Mouse (Mus musculus): Measurements from ENCODE around the gene Gm21981. TPM values are rescaled to one million over a fixed set of nuclear protein-coding genes. Genes with fewer than 3 reads are reported as not detected.
"Not testable (repeated sequence)": the region's sequence is repeated elsewhere in the genome, so short reads cannot be mapped to it uniquely, and the experiment has no call there.

Gene Gm21981
- polyA plus RNA-seq, 1 experiment from 2014 or later: 0.60 TPM

DNA sequence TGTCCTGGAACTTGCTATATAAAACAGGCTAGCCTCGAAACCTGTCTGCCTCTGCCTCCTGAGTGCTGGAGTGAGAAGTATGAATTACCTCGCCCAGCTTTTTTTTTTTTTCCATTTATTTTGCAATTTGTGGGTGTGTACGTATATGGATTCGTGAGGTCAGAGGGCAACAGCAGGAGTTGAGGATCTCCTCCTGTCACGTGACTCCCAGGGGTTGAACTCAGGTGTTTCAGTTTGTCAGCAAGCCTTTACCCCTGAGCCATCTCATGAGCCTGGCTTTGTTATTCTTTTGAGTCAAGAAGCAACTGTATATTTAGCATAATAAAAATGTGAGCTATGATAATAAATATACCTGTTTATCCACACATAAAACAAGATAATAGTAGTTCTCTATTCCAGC is 38.6 kb downstream of the Gm21981 start:
- 84% methylated on average over 5 of the region's 5 CpGs for WGBS
- no peak for ATAC-seq
- H3K9me3 ChIP-seq (ENCODE audit: control insufficient read depth, low read length): no peaks in the 10 kb centered on the region

DNA sequence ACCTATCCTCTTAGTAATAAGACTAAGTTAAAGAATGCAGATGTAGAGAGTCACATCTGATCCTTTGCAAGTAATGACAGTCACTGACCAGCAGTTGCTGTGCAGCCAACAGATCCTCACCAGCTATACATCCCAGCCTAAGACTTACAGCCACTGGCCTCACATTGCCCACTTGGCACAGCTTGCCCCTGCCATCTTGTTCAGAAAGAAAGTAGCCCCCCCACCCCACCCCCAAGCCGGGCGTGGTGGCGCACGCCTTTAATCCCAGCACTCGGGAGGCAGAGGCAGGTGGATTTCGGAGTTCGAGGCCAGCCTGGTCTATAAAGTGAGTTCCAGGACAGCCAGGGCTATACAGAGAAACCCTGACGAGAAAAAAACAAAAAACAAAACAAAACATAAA is 39.9 kb downstream of the Gm21981 start:
- H3K9me3 ChIP-seq (ENCODE audit: control insufficient read depth, low read length); H3K9ac ChIP-seq (replicated peaks; ENCODE audit: low read depth, low read length); ATAC-seq; H3K4me1 ChIP-seq (replicated peaks; ENCODE audit: control insufficient read depth, insufficient read depth, low read length); H3K36me3 ChIP-seq (ENCODE audit: control insufficient read depth, insufficient read depth); H3K27ac ChIP-seq (ENCODE audit: low read length); H3K4me3 ChIP-seq (replicated peaks; ENCODE audit: low read length); H3K27me3 ChIP-seq (replicated peaks; ENCODE audit: control insufficient read depth, insufficient read depth, low read length); H3K4me2 ChIP-seq (ENCODE audit: low read length): not testable (repeated sequence)
- WGBS: 91% methylated on average over 8 of the region's 8 CpGs

More for the DNA sequence above, 38.6 kb downstream of the Gm21981 start:
- Histone ChIP-seq H3K4me1 (replicated peaks; ENCODE audit: control insufficient read depth, insufficient read depth, low read length) (no peaks in the 10 kb centered on the region), H3K4me3 (replicated peaks; ENCODE audit: low read length) (no peak overlapping the region), H3K4me2 (ENCODE audit: low read length) (no peak overlapping the region), H3K36me3 (ENCODE audit: control insufficient read depth, insufficient read depth) (no peaks in the 10 kb centered on the region), H3K9ac (replicated peaks; ENCODE audit: low read depth, low read length) (no peak overlapping the region), H3K27me3 (replicated peaks; ENCODE audit: control insufficient read depth, insufficient read depth, low read length) (no peaks in the 10 kb centered on the region), H3K27ac (ENCODE audit: low read length) (no peak overlapping the region)

DNA sequence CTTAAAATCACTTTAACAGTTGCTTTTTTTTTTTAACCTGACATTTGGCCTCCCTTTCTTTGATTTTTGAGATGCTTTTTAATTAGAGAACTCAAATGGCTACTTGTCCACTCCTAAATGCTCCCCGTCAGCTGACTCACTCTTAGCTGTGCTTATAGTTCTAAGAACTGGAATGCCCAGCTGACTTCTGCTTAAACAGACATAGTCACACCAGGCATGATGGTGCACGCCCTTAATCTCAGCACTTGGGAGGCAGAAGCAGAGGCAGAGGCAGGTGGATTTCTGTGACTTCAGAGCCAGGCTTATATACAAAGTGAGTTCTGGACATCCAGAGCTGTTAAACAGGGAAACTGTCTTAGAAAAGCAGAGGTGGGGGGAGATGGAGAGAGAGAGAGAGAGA is 42.3 kb downstream of the Gm21981 start:
- H3K4me1 ChIP-seq (replicated peaks; ENCODE audit: control insufficient read depth, insufficient read depth, low read length): no peaks in the 10 kb centered on the region
- ATAC-seq: no peak
- H3K9me3 ChIP-seq (ENCODE audit: control insufficient read depth, low read length): no peaks in the 10 kb centered on the region
- H3K27ac ChIP-seq (ENCODE audit: low read length): no peak overlapping the region
- H3K4me3 ChIP-seq (replicated peaks; ENCODE audit: low read length): no peak overlapping the region
- no peaks in the 10 kb centered on the region for H3K27me3 ChIP-seq (replicated peaks; ENCODE audit: control insufficient read depth, insufficient read depth, low read length)
- WGBS: 79% methylated on average over 2 of the region's 2 CpGs
- peaks cover 6% of the 10 kb centered on the region for H3K36me3 ChIP-seq (ENCODE audit: control insufficient read depth, insufficient read depth)
- no peak overlapping the region for H3K9ac ChIP-seq (replicated peaks; ENCODE audit: low read depth, low read length)
- no peak overlapping the region for H3K4me2 ChIP-seq (ENCODE audit: low read length)

DNA sequence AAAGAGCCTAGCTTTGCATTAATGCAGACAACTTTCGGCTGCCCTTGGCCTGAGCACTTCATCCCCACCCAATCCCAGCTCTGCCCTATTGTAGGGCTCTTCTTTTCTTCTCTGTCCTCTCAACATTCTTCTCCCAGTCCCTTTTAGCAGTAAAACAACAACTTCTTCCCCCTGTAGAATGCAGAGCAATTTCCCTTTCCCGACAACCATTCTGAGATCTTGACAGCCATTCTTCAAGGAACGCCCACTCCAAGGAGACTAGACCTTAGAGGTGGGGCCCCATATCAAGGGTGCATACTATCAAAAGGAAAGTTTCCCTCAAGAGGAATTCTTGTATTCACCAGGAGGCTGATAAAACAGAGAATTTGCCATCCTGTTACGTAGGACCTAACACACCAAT is 45.3 kb downstream of the Gm21981 start:
- no peak overlapping the region for H3K4me2 ChIP-seq (ENCODE audit: low read length)
- H3K4me1 ChIP-seq (replicated peaks; ENCODE audit: control insufficient read depth, insufficient read depth, low read length): no peaks in the 10 kb centered on the region
- no peak overlapping the region for H3K9ac ChIP-seq (replicated peaks; ENCODE audit: low read depth, low read length)
- peaks cover 6% of the 10 kb centered on the region for H3K36me3 ChIP-seq (ENCODE audit: control insufficient read depth, insufficient read depth)
- ATAC-seq: no peak
- no peaks in the 10 kb centered on the region for H3K27me3 ChIP-seq (replicated peaks; ENCODE audit: control insufficient read depth, insufficient read depth, low read length)
- H3K9me3 ChIP-seq (ENCODE audit: control insufficient read depth, low read length): no peaks in the 10 kb centered on the region
- H3K4me3 ChIP-seq (replicated peaks; ENCODE audit: low read length): no peak overlapping the region
- no peak overlapping the region for H3K27ac ChIP-seq (ENCODE audit: low read length)
- 21% methylated on average over 4 of the region's 4 CpGs for WGBS

DNA sequence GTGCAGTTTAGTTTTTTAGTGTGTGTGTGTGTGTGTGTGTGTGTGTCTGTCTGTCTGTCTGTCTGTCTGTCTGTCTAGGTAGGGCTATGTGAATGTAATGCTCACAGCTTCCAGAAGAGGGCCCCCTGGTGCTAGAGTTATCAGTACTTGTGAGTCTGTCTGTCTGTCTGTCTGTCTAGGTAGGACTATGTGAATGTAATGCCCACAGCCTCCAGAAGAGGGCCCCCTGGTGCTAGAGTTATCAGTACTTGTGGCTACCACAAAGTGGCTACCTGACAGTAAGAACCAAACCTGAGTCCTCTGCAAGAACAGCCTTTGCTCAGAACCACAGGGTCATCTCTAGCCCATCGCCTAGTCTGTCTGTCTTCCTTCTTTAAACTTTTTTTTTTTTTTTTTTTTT is 47.6 kb downstream of the Gm21981 start:
- Histone ChIP-seq H3K4me3 (replicated peaks; ENCODE audit: low read length) (no peak overlapping the region), H3K27me3 (replicated peaks; ENCODE audit: control insufficient read depth, insufficient read depth, low read length) (no peaks in the 10 kb centered on the region), H3K9me3 (ENCODE audit: control insufficient read depth, low read length) (no peaks in the 10 kb centered on the region), H3K36me3 (ENCODE audit: control insufficient read depth, insufficient read depth) (peaks cover 6% of the 10 kb centered on the region), H3K9ac (replicated peaks; ENCODE audit: low read depth, low read length) (no peak overlapping the region), H3K4me2 (ENCODE audit: low read length) (no peak overlapping the region), H3K4me1 (replicated peaks; ENCODE audit: control insufficient read depth, insufficient read depth, low read length) (no peaks in the 10 kb centered on the region), H3K27ac (ENCODE audit: low read length) (no peak overlapping the region)
- 71% methylated on average over 1 of the region's 1 CpGs for WGBS
- ATAC-seq: no peak

DNA sequence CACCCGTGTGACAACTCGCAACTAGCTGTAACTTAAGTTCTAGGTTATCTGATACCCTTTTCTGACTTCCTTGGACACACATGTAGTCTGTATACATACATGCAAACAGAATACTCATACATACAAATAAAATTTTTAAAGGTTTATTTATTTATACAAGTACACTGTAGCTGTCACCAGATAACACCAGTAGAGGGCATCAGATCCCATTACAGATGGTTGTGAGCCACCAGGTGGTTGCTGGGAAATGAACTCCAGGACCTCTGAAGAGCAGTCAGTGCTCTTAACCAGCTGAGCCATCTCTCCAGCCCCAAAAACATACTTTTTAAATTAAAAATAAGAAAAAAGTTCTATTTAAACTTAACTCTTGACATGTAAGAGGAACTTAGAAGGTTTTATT is 51.3 kb downstream of the Gm21981 start:
- WGBS: 94% methylated on average over 2 of the region's 2 CpGs
- Histone ChIP-seq H3K4me1 (replicated peaks; ENCODE audit: control insufficient read depth, insufficient read depth, low read length) (no peaks in the 10 kb centered on the region), H3K27ac (ENCODE audit: low read length) (no peak overlapping the region), H3K4me3 (replicated peaks; ENCODE audit: low read length) (no peak overlapping the region), H3K9ac (replicated peaks; ENCODE audit: low read depth, low read length) (no peak overlapping the region), H3K36me3 (ENCODE audit: control insufficient read depth, insufficient read depth) (no peaks in the 10 kb centered on the region), H3K4me2 (ENCODE audit: low read length) (no peak overlapping the region), H3K9me3 (ENCODE audit: control insufficient read depth, low read length) (no peaks in the 10 kb centered on the region), H3K27me3 (replicated peaks; ENCODE audit: control insufficient read depth, insufficient read depth, low read length) (no peaks in the 10 kb centered on the region)
- ATAC-seq: no peak

Other genes starting within 250 kb of the Gm21981 start
- gene Taf8, start 192.2 kb downstream of the Gm21981 start, polyA plus RNA-seq (2015; fragmentation: Nextera tagmentation; extraction: Ambion mirVana): 24.9 and 25.7 TPM in 2 replicates
- gene Ccnd3, start 189.4 kb downstream of the Gm21981 start, polyA plus RNA-seq (2015; fragmentation: Nextera tagmentation; extraction: Ambion mirVana): 58.5 and 66.0 TPM in 2 replicates
- gene Bysl, start 83.0 kb downstream of the Gm21981 start, polyA plus RNA-seq (2015; fragmentation: Nextera tagmentation; extraction: Ambion mirVana): 32.9 and 36.1 TPM in 2 replicates
- 51.6 and 51.8 TPM in 2 replicates for gene Med20, start 82.9 kb downstream of the Gm21981 start, polyA plus RNA-seq (2015; fragmentation: Nextera tagmentation; extraction: Ambion mirVana)
- gene Gm20517, start 82.9 kb downstream of the Gm21981 start, polyA plus RNA-seq (2015; fragmentation: Nextera tagmentation; extraction: Ambion mirVana): 2.3 and 2.9 TPM in 2 replicates
- gene Usp49, start 63.8 kb downstream of the Gm21981 start, polyA plus RNA-seq (2015; fragmentation: Nextera tagmentation; extraction: Ambion mirVana): 8.6 and 9.1 TPM in 2 replicates
- gene Tomm6, start 6.1 kb downstream of the Gm21981 start, polyA plus RNA-seq (2015; fragmentation: Nextera tagmentation; extraction: Ambion mirVana): 228 and 241 TPM in 2 replicates
- 21.3 and 27.1 TPM in 2 replicates for gene Frs3, start 5.4 kb downstream of the Gm21981 start, polyA plus RNA-seq (2015; fragmentation: Nextera tagmentation; extraction: Ambion mirVana)
- 0.54 and 1.0 TPM in 2 replicates for gene Prickle4, start 281 bp upstream of the Gm21981 start, polyA plus RNA-seq (2015; fragmentation: Nextera tagmentation; extraction: Ambion mirVana)
- not detected in 2 replicates for gene Pgc, start 32.4 kb upstream of the Gm21981 start, polyA plus RNA-seq (2015; fragmentation: Nextera tagmentation; extraction: Ambion mirVana)
- gene Tfeb, start 42.6 kb upstream of the Gm21981 start, polyA plus RNA-seq (2015; fragmentation: Nextera tagmentation; extraction: Ambion mirVana): 2.2 TPM in 2 replicates
- gene Mdfi, start 140.2 kb upstream of the Gm21981 start, polyA plus RNA-seq (2015; fragmentation: Nextera tagmentation; extraction: Ambion mirVana): 2.0 and 2.5 TPM in 2 replicates
- 29.1 and 29.6 TPM in 2 replicates for gene Foxp4, start 230.2 kb upstream of the Gm21981 start, polyA plus RNA-seq (2015; fragmentation: Nextera tagmentation; extraction: Ambion mirVana)